Mouse (Mus musculus) thymus, postnatal 0 days (tissue): Measurements from ENCODE around the gene Csf3r. TPM values are rescaled to one million over a fixed set of nuclear protein-coding genes. Genes with fewer than 3 reads are reported as not detected.

Source experiments
- polyA plus RNA-seq: library from polyadenylated mRNA; unstranded; fragments of >200 nt; fragmentation: Nextera tagmentation; extraction: Ambion mirVana; gene quantifications from 2 replicates; pipeline ENCODE4 v1.2.1, GENCODE M21; 2015

Csf3r gene
- polyA plus RNA-seq, 1 experiment from 2014 or later = 0.43 TPM

Other genes starting within 250 kb of the Csf3r start
- 118 and 143 TPM in 2 replicates for gene Mrps15, start 22.4 kb downstream of the Csf3r start, polyA plus RNA-seq
- 4.8 and 5.0 TPM in 2 replicates for gene Oscp1, start 34.0 kb downstream of the Csf3r start, polyA plus RNA-seq
- gene Lsm10, start 72.1 kb downstream of the Csf3r start, polyA plus RNA-seq = 55.9 and 61.0 TPM in 2 replicates
- 26.5 and 28.8 TPM in 2 replicates for gene Stk40, start 79.4 kb downstream of the Csf3r start, polyA plus RNA-seq
- gene Eva1b, start 123.2 kb downstream of the Csf3r start, polyA plus RNA-seq = 28.2 and 28.7 TPM in 2 replicates
- gene Sh3d21, start 138.9 kb downstream of the Csf3r start, polyA plus RNA-seq = 2.2 and 2.7 TPM in 2 replicates
- gene Thrap3, start 178.2 kb downstream of the Csf3r start, polyA plus RNA-seq = 173 and 202 TPM in 2 replicates
- 15.9 and 18.2 TPM in 2 replicates for gene Map7d1, start 231.8 kb downstream of the Csf3r start, polyA plus RNA-seq
- 112 and 123 TPM in 2 replicates for gene Trappc3, start 237.8 kb downstream of the Csf3r start, polyA plus RNA-seq